Mouse (Mus musculus): ENCODE measurements around the gene Ivns1abp. TPM values are rescaled to one million over a fixed set of nuclear protein-coding genes. Genes with fewer than 3 reads are reported as not detected.
A peak's percentile ranks its signal among the peaks of the same experiment; 100 is the strongest.

The Ivns1abp gene
- polyA plus RNA-seq (2012; rRNA removed): 186 and 208 TPM in 2 replicates
- 235 and 248 TPM in 2 replicates for polyA plus RNA-seq (2014; fragmentation: Nextera tagmentation; extraction: Ambion mirVana)

DNA sequence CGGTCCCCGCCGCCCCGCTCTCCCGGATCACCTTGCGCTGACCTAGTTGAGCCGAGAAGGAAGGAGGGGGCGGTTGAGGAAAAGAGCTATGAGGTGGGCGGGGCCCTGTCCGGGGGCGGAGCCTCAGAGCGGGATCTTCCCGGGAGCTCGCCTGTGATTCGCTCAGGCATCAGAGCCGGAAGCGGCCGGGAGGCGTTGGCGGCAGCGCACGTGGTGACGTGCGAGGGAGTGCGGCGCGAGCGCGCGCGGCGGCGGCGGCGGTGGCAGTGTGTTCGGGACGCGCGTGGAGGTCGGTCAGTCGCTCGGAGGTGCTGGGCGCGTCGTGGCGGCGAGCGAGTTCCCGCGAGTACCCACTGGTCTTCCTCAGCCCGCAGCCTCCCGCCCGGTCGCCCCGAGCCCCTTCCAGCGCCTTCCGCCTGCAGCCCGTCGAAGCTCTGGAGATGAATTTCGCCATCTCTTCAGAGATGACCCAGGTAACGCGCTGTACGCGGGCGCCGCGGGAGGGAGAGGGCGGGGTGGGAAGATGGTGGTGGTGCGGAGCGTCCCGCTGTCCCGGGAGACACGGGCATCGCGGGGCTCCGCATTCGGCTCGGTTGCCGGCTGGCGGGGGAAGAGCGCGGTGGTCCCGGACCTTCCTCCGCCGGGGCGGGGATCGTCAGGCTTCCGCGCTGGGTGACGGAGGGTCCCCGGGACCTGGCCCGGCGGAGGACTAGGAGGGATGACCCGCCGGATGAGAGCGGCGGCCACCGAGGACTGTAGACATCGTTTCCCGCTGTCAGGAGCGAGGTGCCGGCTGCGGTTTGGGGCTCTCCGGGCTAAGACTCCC, at the start of gene Ivns1abp:
Ivns1abp (plus strand) TSS at position 195 of the 826 bp plus-strand sequence.
- peaks cover 2% of the 10 kb centered on the region; the same call in 1 of the 2 replicates for H3K36me3 ChIP-seq (ENCODE audit: control insufficient read depth, insufficient read depth, low read length)
- H3K4me2 ChIP-seq (replicated peaks; ENCODE audit: low read depth, low read length, severe bottlenecking): peak within 1 kb of the TSS; percentile 59
- H3K27ac ChIP-seq (replicated peaks; ENCODE audit: low read depth, low read length): peak within 1 kb of the TSS; percentile 87
- no peaks in the 10 kb centered on the region for H3K27me3 ChIP-seq (ENCODE audit: control insufficient read depth, insufficient read depth, low read length)
- 0 out of 2 replicates have a peak, but pooled peaks have one; percentile 36 for TF ChIP-seq POLR2A (IDR thresholded peaks at IDR 0.05; ENCODE audit: borderline replicate concordance, extremely low read depth, insufficient read depth, insufficient read length)
- peaks cover 22% of the 10 kb centered on the region for H3K4me1 ChIP-seq (ENCODE audit: control insufficient read depth, insufficient read depth, low read length)
- DNase-seq (ENCODE audit: low spot score) (peak; percentile 98), ATAC-seq (ENCODE audit: low FRiP score, low read depth) (peak; percentile 93)
- WGBS: 3% methylated on average over 28 of the region's 104 CpGs
- peak within 1 kb of the TSS; percentile 87 for H3K9ac ChIP-seq (ENCODE audit: low read depth, low read length, severe bottlenecking)
- peak within 1 kb of the TSS; percentile 73 for H3K4me3 ChIP-seq (replicated peaks; ENCODE audit: low read length)
- H3K9me3 ChIP-seq (ENCODE audit: control insufficient read depth, low read length): no peaks in the 10 kb centered on the region

DNA sequence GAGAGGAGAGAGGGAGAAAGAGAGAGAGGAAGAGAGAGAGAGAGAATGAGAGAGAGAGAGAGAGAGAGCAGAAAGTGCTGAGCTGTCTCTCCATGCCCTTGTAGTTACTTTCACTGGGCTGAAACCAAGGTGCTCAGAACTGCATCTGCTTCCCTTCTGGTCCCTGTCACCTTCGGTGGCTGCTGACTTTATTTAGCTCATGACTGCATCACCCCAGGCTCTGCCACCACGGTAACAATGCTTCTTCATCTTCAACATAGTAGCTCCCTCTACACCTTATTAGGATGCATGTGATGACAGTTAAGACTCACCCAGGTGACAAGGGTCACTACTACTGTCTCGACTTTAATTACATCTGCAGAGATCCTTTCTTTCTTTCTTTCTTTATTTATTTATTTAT, 48.8 kb upstream of the Ivns1abp start:
- Histone ChIP-seq H3K27me3 (ENCODE audit: control insufficient read depth, insufficient read depth, low read length) (no peaks in the 10 kb centered on the region), H3K36me3 (ENCODE audit: control insufficient read depth, insufficient read depth, low read length) (no peaks in the 10 kb centered on the region), H3K9ac (ENCODE audit: low read depth, low read length, severe bottlenecking) (no peak overlapping the region), H3K27ac (replicated peaks; ENCODE audit: low read depth, low read length) (no peak overlapping the region), H3K4me2 (replicated peaks; ENCODE audit: low read depth, low read length, severe bottlenecking) (no peak overlapping the region), H3K9me3 (ENCODE audit: control insufficient read depth, low read length) (no peaks in the 10 kb centered on the region), H3K4me1 (ENCODE audit: control insufficient read depth, insufficient read depth, low read length) (no peaks in the 10 kb centered on the region), H3K4me3 (replicated peaks; ENCODE audit: low read length) (no peak overlapping the region)
- TF ChIP-seq POLR2A (IDR thresholded peaks at IDR 0.05; ENCODE audit: borderline replicate concordance, extremely low read depth, insufficient read depth, insufficient read length): no peak
- ATAC-seq (ENCODE audit: low FRiP score, low read depth): no peak
- no peak for DNase-seq (ENCODE audit: low spot score)
- 65% methylated on average over 3 of the region's 3 CpGs for WGBS

DNA sequence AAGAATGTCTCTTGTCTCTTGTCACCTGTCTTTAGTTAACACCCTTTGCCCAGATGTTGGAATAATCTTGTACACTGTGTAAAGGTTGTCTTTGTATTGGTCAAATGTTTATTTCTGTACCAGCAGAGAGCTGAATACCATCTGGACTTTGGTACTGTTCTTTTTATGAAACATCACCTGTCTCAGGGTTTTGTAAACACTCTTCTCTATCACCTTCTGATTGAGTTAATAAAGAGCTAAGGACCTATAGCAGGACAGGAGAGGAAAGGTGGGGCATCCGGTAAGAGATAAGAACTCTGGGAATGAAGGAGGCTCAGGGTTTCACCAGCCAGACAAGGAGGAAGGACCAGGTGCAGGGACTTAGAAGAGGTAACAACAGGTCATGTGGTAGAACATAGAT, 47.7 kb upstream of the Ivns1abp start:
- TF ChIP-seq POLR2A (IDR thresholded peaks at IDR 0.05; ENCODE audit: borderline replicate concordance, extremely low read depth, insufficient read depth, insufficient read length): no peak
- DNase-seq (ENCODE audit: low spot score) (no peak), ATAC-seq (ENCODE audit: low FRiP score, low read depth) (no peak)
- H3K27me3 ChIP-seq (ENCODE audit: control insufficient read depth, insufficient read depth, low read length): no peaks in the 10 kb centered on the region
- WGBS: 82% methylated on average over 1 of the region's 1 CpGs
- H3K9ac ChIP-seq (ENCODE audit: low read depth, low read length, severe bottlenecking): no peak overlapping the region
- H3K27ac ChIP-seq (replicated peaks; ENCODE audit: low read depth, low read length): no peak overlapping the region
- no peaks in the 10 kb centered on the region for H3K9me3 ChIP-seq (ENCODE audit: control insufficient read depth, low read length)
- H3K4me1 ChIP-seq (ENCODE audit: control insufficient read depth, insufficient read depth, low read length): no peaks in the 10 kb centered on the region
- no peak overlapping the region for H3K4me2 ChIP-seq (replicated peaks; ENCODE audit: low read depth, low read length, severe bottlenecking)
- no peak overlapping the region for H3K4me3 ChIP-seq (replicated peaks; ENCODE audit: low read length)
- H3K36me3 ChIP-seq (ENCODE audit: control insufficient read depth, insufficient read depth, low read length): no peaks in the 10 kb centered on the region

DNA sequence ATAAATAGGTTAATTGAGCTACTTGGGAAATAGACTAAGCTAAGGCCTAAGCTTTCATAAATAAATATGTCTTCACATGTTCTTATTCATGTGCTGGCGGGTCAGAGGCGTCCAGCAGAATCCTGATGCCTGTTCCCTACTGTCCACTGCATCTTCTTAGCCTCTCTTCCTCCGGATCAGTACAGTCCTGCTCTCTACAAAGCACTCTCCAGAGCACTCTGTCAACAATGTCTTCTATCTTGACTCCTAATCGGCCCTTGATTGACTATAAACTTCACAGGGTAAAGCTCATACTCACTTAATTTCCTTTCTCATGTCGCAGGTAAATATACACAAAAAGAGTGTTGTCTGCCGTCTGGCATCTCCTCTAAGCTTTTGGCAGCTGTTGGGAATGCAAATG, 47.3 kb upstream of the Ivns1abp start:
- no peaks in the 10 kb centered on the region for H3K9me3 ChIP-seq (ENCODE audit: control insufficient read depth, low read length)
- no peak for DNase-seq (ENCODE audit: low spot score)
- no peak overlapping the region for H3K4me3 ChIP-seq (replicated peaks; ENCODE audit: low read length)
- no peaks in the 10 kb centered on the region for H3K36me3 ChIP-seq (ENCODE audit: control insufficient read depth, insufficient read depth, low read length)
- no peak for ATAC-seq (ENCODE audit: low FRiP score, low read depth)
- no peak overlapping the region for H3K27ac ChIP-seq (replicated peaks; ENCODE audit: low read depth, low read length)
- H3K9ac ChIP-seq (ENCODE audit: low read depth, low read length, severe bottlenecking): no peak overlapping the region
- WGBS: 75% methylated on average over 6 of the region's 6 CpGs
- no peaks in the 10 kb centered on the region for H3K4me1 ChIP-seq (ENCODE audit: control insufficient read depth, insufficient read depth, low read length)
- H3K27me3 ChIP-seq (ENCODE audit: control insufficient read depth, insufficient read depth, low read length): no peaks in the 10 kb centered on the region
- no peak overlapping the region for H3K4me2 ChIP-seq (replicated peaks; ENCODE audit: low read depth, low read length, severe bottlenecking)
- no peak for TF ChIP-seq POLR2A (IDR thresholded peaks at IDR 0.05; ENCODE audit: borderline replicate concordance, extremely low read depth, insufficient read depth, insufficient read length)

DNA sequence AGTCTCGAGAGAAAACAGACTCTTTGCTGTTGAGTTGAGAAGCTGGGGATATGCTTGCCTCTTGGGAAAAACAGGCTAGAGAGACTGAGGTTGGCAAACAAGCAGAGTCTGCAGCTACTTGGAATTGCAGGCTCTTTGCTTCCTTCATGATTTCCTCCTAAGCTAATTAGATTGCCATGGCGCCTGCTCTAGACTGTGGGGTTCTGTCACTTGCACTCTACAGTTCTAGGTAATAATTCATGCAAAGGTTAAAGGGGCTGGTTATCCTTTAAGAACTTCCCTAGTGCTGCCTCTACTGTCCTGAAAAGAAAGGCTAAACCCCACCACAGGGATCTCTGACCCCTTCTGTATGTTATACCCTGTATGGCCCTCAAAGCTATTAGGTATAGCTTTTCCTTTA, 46.7 kb upstream of the Ivns1abp start:
- H3K9me3 ChIP-seq (ENCODE audit: control insufficient read depth, low read length): no peaks in the 10 kb centered on the region
- H3K27ac ChIP-seq (replicated peaks; ENCODE audit: low read depth, low read length): no peak overlapping the region
- TF ChIP-seq POLR2A (IDR thresholded peaks at IDR 0.05; ENCODE audit: borderline replicate concordance, extremely low read depth, insufficient read depth, insufficient read length): no peak
- no peak for ATAC-seq (ENCODE audit: low FRiP score, low read depth)
- H3K4me3 ChIP-seq (replicated peaks; ENCODE audit: low read length): no peak overlapping the region
- 70% methylated on average over 2 of the region's 2 CpGs for WGBS
- DNase-seq (ENCODE audit: low spot score): no peak
- H3K4me2 ChIP-seq (replicated peaks; ENCODE audit: low read depth, low read length, severe bottlenecking): no peak overlapping the region
- no peaks in the 10 kb centered on the region for H3K4me1 ChIP-seq (ENCODE audit: control insufficient read depth, insufficient read depth, low read length)
- H3K9ac ChIP-seq (ENCODE audit: low read depth, low read length, severe bottlenecking): no peak overlapping the region
- no peaks in the 10 kb centered on the region for H3K36me3 ChIP-seq (ENCODE audit: control insufficient read depth, insufficient read depth, low read length)
- H3K27me3 ChIP-seq (ENCODE audit: control insufficient read depth, insufficient read depth, low read length): no peaks in the 10 kb centered on the region

All from limb, embryonic 14.5 days (tissue).